Mouse (Mus musculus) hindbrain, embryonic 14.5 days (tissue): ENCODE results near the gene Pigc. TPM values are rescaled to one million over a fixed set of nuclear protein-coding genes. Genes with fewer than 3 reads are reported as not detected.

ENCODE experiments used
- ATAC-seq: fragments of 200-750 bp; cut with Nextera tagmentation; 2 replicates; pipeline ENCODE4 v1.8.0; 2017; ENCODE audit warnings: moderate number of reproducible peaks, mild to moderate bottlenecking, moderate TSS enrichment, moderate library complexity; ENCODE audit not compliant: low FRiP score
- DNase-seq: peaks from one replicate; pipeline ENCODE4 v3.0.0-alpha.2; 2015; ENCODE audit warnings: low spot score
- H3K27ac ChIP-seq: fragments of 300-500 bp; sonication (generic); 2 replicates; pipeline ENCODE4 v1.5.1; 2014; ENCODE audit warnings: mild to moderate bottlenecking, moderate library complexity
- H3K27me3 ChIP-seq: fragments of 300-500 bp; sonication (generic); 2 replicates; pipeline ENCODE4 v1.6.1; 2014; ENCODE audit warnings: mild to moderate bottlenecking, low read length, mixed read lengths; ENCODE audit not compliant: control insufficient read depth, insufficient read depth
- H3K36me3 ChIP-seq: fragments of 300-500 bp; sonication (generic); replicated peaks from 2 replicates; pipeline ENCODE4 v1.6.1; 2014; ENCODE audit not compliant: control insufficient read depth, insufficient read depth
- H3K4me1 ChIP-seq: fragments of 300-500 bp; sonication (generic); replicated peaks from 2 replicates; pipeline ENCODE4 v1.6.1; 2014; ENCODE audit warnings: antibody characterized with exemption, low read length, mixed read lengths; ENCODE audit not compliant: control insufficient read depth, insufficient read depth
- H3K4me2 ChIP-seq: fragments of 300-500 bp; sonication (generic); replicated peaks from 2 replicates; pipeline ENCODE4 v1.6.1; 2014; ENCODE audit warnings: mild to moderate bottlenecking, moderate library complexity
- H3K4me3 ChIP-seq: fragments of 300-500 bp; sonication (generic); replicated peaks from 2 replicates; pipeline ENCODE4 v1.5.1; 2014; ENCODE audit warnings: mild to moderate bottlenecking, low read length
- H3K9ac ChIP-seq: fragments of 300-500 bp; sonication (generic); 2 replicates; pipeline ENCODE4 v1.6.1; 2014
- H3K9me3 ChIP-seq: fragments of 300-500 bp; sonication (generic); 2 replicates; pipeline ENCODE4 v1.6.1; 2016; ENCODE audit warnings: low read length; ENCODE audit not compliant: control insufficient read depth
- WGBS: fragments of 180-500 bp; shearing (Covaris S2); extraction: QIAGEN DNeasy Blood & Tissue Kit; methylation state at CpG from one replicate; pipeline ENCODE4 v1.1.7; 2014; 5-methylcytosine and 5-hydroxymethylcytosine counted together
- polyA plus RNA-seq: library from polyadenylated mRNA; unstranded; fragments of >200 nt; fragmentation: Nextera tagmentation; extraction: Ambion mirVana; gene quantifications from 2 replicates; pipeline ENCODE4 v1.2.1, GENCODE M21; 2014

Gene Pigc
- polyA plus RNA-seq, 1 experiment from 2014 or later: 34.5 TPM

GRCm38 (mm10) chr1:162004518-162004780, 35.5 kb downstream of the Pigc start:
- no peaks in the 10 kb centered on the region for H3K9me3 ChIP-seq
- no peaks in the 10 kb centered on the region for H3K36me3 ChIP-seq
- no peak for DNase-seq
- H3K4me2 ChIP-seq: no peak overlapping the region
- 35% methylated on average over 7 of the region's 7 CpGs for WGBS
- peaks cover 15% of the 10 kb centered on the region for H3K4me1 ChIP-seq
- ATAC-seq: no peak
- no peak overlapping the region for H3K4me3 ChIP-seq
- H3K27ac ChIP-seq: peak overlapping the region; percentile 46
- no peaks in the 10 kb centered on the region for H3K27me3 ChIP-seq
- H3K9ac ChIP-seq: 0 out of 2 replicates have a peak overlapping the region, but pooled peaks have one; percentile 10

GRCm38 (mm10) chr1:162004821-162005770, 36.1 kb downstream of the Pigc start:
- H3K27me3 ChIP-seq: no peaks in the 10 kb centered on the region
- 44% methylated on average over 23 of the region's 23 CpGs for WGBS
- H3K4me3 ChIP-seq: no peak overlapping the region
- ATAC-seq: no peak
- peak overlapping the region; percentile 46 for H3K27ac ChIP-seq
- H3K4me2 ChIP-seq: peak overlapping the region; percentile 21
- DNase-seq: peak; percentile 56
- H3K36me3 ChIP-seq: no peaks in the 10 kb centered on the region; the same call in 1 of the 2 replicates
- no peaks in the 10 kb centered on the region for H3K9me3 ChIP-seq
- H3K4me1 ChIP-seq: peaks cover 15% of the 10 kb centered on the region
- peak overlapping the region; percentile 10; the same call in 1 of the 2 replicates for H3K9ac ChIP-seq

DNA sequence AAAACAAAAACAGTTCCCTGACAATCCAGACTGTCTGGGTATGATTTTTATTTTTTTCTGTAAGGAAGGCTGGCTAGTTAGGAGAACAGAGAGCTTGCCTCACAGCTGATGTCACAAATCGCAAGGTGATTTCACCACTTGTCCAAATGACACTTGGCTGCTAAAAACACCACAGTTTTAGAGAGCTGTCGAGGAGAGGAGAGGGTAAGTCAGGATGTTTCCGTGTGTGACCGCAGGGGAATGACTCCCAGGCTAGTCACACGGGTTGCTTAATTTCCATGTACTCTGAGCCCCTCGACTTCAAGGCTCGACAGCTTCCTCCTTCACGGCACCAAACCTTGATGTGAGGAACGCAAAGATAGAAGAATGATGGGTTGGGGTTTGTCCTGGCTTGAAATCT, 37.1 kb downstream of the Pigc start:
- WGBS: 82% methylated on average over 9 of the region's 9 CpGs
- no peaks in the 10 kb centered on the region for H3K27me3 ChIP-seq
- no peak for ATAC-seq

DNA sequence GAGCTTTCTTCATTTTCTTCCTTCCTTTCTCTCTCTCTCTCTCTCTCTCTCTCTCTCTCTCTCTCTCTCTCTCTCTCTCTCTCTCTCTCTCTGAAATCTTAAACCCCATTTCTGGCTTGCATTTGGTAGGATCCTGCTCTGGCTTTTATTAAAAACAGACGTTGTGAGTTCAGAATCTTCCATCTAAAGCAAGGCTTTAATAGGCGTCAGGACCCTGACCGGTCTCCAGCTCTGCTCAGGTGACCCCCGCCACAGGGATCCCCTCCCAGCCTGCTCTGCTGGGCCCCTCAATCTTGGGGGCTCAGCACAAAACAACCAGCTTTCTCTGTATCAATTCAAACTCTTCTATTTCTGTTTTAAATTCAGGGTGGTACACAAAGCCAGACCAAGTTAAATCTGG, 39.2 kb downstream of the Pigc start:
- Histone ChIP-seq H3K4me3 (no peak overlapping the region), H3K27me3 (no peaks in the 10 kb centered on the region), H3K9ac (no peak overlapping the region), H3K9me3 (no peaks in the 10 kb centered on the region), H3K4me1 (peaks cover 15% of the 10 kb centered on the region), H3K4me2 (no peak overlapping the region), H3K36me3 (peaks cover 5% of the 10 kb centered on the region; the same call in 1 of the 2 replicates), H3K27ac (peak overlapping the region; percentile 2; the same call in 1 of the 2 replicates)
- DNase-seq (no peak), ATAC-seq (no peak)
- WGBS: 74% methylated on average over 4 of the region's 4 CpGs

More for the DNA sequence above, 37.1 kb downstream of the Pigc start:
- no peak overlapping the region for H3K9ac ChIP-seq
- H3K27ac ChIP-seq: no peak overlapping the region
- H3K4me3 ChIP-seq: no peak overlapping the region
- H3K4me2 ChIP-seq: no peak overlapping the region
- peaks cover 15% of the 10 kb centered on the region for H3K4me1 ChIP-seq
- H3K9me3 ChIP-seq: no peaks in the 10 kb centered on the region
- no peak for DNase-seq
- no peaks in the 10 kb centered on the region; the same call in 1 of the 2 replicates for H3K36me3 ChIP-seq

GRCm38 (mm10) chr1:162008631-162009067, 39.7 kb downstream of the Pigc start:
- peaks cover 5% of the 10 kb centered on the region; the same call in 1 of the 2 replicates for H3K36me3 ChIP-seq
- no peak overlapping the region for H3K4me3 ChIP-seq
- 51% methylated on average over 8 of the region's 8 CpGs for WGBS
- no peak overlapping the region for H3K9ac ChIP-seq
- H3K4me1 ChIP-seq: peaks cover 15% of the 10 kb centered on the region
- H3K4me2 ChIP-seq: no peak overlapping the region
- DNase-seq (no peak), ATAC-seq (no peak)
- peak overlapping the region; percentile 2; the same call in 1 of the 2 replicates for H3K27ac ChIP-seq
- H3K27me3 ChIP-seq: no peaks in the 10 kb centered on the region
- H3K9me3 ChIP-seq: no peaks in the 10 kb centered on the region

DNA sequence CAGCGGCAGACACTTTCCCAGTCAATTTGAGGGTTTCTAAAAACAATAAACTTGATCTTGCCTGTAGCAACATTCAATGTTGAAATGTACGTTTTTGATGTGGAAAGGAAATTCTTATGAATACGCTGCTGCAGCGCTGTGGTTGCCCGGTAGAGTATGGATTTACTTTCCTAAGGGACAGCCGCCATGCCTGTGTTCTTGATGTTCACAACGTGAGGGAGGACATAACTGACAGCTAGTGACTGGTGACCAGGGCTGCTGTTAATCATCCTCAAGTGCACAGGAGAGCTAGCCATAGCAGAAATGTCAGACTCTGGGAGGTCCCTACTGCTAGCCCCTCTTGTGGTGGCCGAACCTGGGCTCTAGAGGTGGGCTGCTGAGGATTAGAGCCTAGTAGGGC, 40.1 kb downstream of the Pigc start:
- WGBS: 75% methylated on average over 8 of the region's 8 CpGs
- H3K27ac ChIP-seq: no peak overlapping the region
- no peak overlapping the region for H3K4me3 ChIP-seq

GRCm38 (mm10) chr1:162011523-162012245, 42.7 kb downstream of the Pigc start:
- peaks cover 5% of the 10 kb centered on the region; the same call in 1 of the 2 replicates for H3K36me3 ChIP-seq
- H3K4me1 ChIP-seq: no peaks in the 10 kb centered on the region; the same call in 1 of the 2 replicates
- no peaks in the 10 kb centered on the region for H3K9me3 ChIP-seq
- no peak overlapping the region for H3K9ac ChIP-seq
- H3K4me3 ChIP-seq: no peak overlapping the region
- WGBS: 84% methylated on average over 16 of the region's 16 CpGs
- DNase-seq (no peak), ATAC-seq (no peak)
- H3K27me3 ChIP-seq: no peaks in the 10 kb centered on the region
- no peak overlapping the region for H3K27ac ChIP-seq
- no peak overlapping the region for H3K4me2 ChIP-seq

More for the DNA sequence above, 40.1 kb downstream of the Pigc start:
- H3K9me3 ChIP-seq: no peaks in the 10 kb centered on the region
- no peak overlapping the region for H3K9ac ChIP-seq
- peaks cover 5% of the 10 kb centered on the region; the same call in 1 of the 2 replicates for H3K36me3 ChIP-seq
- peaks cover 15% of the 10 kb centered on the region for H3K4me1 ChIP-seq
- no peak for ATAC-seq
- no peaks in the 10 kb centered on the region for H3K27me3 ChIP-seq
- no peak for DNase-seq
- H3K4me2 ChIP-seq: no peak overlapping the region

- Histone ChIP-seq H3K9ac (no peak overlapping the region), H3K36me3 (peaks cover 5% of the 10 kb centered on the region; the same call in 1 of the 2 replicates), H3K4me1 (no peaks in the 10 kb centered on the region; the same call in 1 of the 2 replicates), H3K27me3 (no peaks in the 10 kb centered on the region), H3K27ac (no peak overlapping the region), H3K4me3 (no peak overlapping the region), H3K4me2 (no peak overlapping the region), H3K9me3 (no peaks in the 10 kb centered on the region)
- ATAC-seq (no peak), DNase-seq (no peak)
- 84% methylated on average over 4 of the region's 4 CpGs for WGBS
Observed at GRCm38 (mm10) chr1:162013561-162013960, 44.6 kb downstream of the Pigc start.

- WGBS: 70% methylated on average over 8 of the region's 8 CpGs
- Histone ChIP-seq H3K9ac (no peak overlapping the region), H3K4me3 (no peak overlapping the region), H3K27ac (no peak overlapping the region), H3K27me3 (no peaks in the 10 kb centered on the region), H3K4me2 (no peak overlapping the region), H3K36me3 (peaks cover 5% of the 10 kb centered on the region; the same call in 1 of the 2 replicates), H3K4me1 (no peaks in the 10 kb centered on the region), H3K9me3 (no peaks in the 10 kb centered on the region)
- no peak for DNase-seq
- no peak for ATAC-seq
Observed at GRCm38 (mm10) chr1:162015247-162015862, 46.4 kb downstream of the Pigc start.
